26 mouse cellular contexts compared by ENCODE assay signal in genomic region chr7:135612276-135612675, GRCm38 (mm10).
A peak's percentile ranks its signal among the peaks of the same experiment; 100 is the strongest.
DNase-seq lines count a peak whose midpoint lies in the region; ATAC-seq and TF ChIP-seq lines count a peak whose summit lies in the region.
"Had no signal": no experiment of that assay in that cellular context is flagged by ENCODE, and none has a peak within 500 bp of the region (broad histone marks: within the 10 kb centered on the region; RNA-seq: fewer than 3 reads in every experiment).

No protein-coding gene starts in this region.

- 39% methylated on average over 16 of the region's 16 CpGs for WGBS in forebrain, embryonic 11.5 days
- 51% methylated on average over 16 of the region's 16 CpGs for WGBS in forebrain, embryonic 12.5 days
- WGBS in embryonic facial prominence, embryonic 11.5 days = 27% methylated on average over 16 of the region's 16 CpGs
- WGBS in lung, adult 2 months = 86% methylated on average over 16 of the region's 16 CpGs

- no peak overlapping the region for H3K27ac ChIP-seq in forebrain, embryonic 11.5 days (ENCODE audit: low read depth, low read length)
- H3K27ac ChIP-seq in forebrain, embryonic 12.5 days = no peak overlapping the region
- peak overlapping the region; percentile 25 for H3K27ac ChIP-seq in layer of hippocampus, adult 2 months
- H3K27ac ChIP-seq in embryonic facial prominence, embryonic 11.5 days (replicated peaks; ENCODE audit: low read depth, low read length) = no peak overlapping the region
- H3K27ac ChIP-seq: heart, embryonic 10.5 days; hindbrain, embryonic 15.5 days; left cerebral cortex, adult 2 months; limb, embryonic 15.5 days; liver, embryonic 14.5 days; lung, embryonic 15.5 days had no signal

- no peak for TF ChIP-seq CTCF in layer of hippocampus, adult 2 months (conservative IDR thresholded peaks at IDR 0.05)
- TF ChIP-seq CTCF in lung, adult 2 months (IDR thresholded peaks at IDR 0.05; ENCODE audit: insufficient read depth, low read length) = no peak

- no peaks in the 10 kb centered on the region for H3K27me3 ChIP-seq in forebrain, embryonic 11.5 days (ENCODE audit: control insufficient read depth, insufficient read depth, low read length)
- no peaks in the 10 kb centered on the region; the same call in 1 of the 2 replicates for H3K27me3 ChIP-seq in forebrain, embryonic 12.5 days
- no peaks in the 10 kb centered on the region for H3K27me3 ChIP-seq in embryonic facial prominence, embryonic 11.5 days (ENCODE audit: control insufficient read depth, insufficient read depth, low read length)
- H3K27me3 ChIP-seq: hindbrain, embryonic 15.5 days; limb, embryonic 15.5 days; lung, embryonic 15.5 days had no signal

- no peak for TF ChIP-seq POLR2A in lung, adult 2 months (IDR thresholded peaks at IDR 0.05; ENCODE audit: borderline replicate concordance, extremely low read depth, low read depth, low read length)

- DNase-seq in forebrain, embryonic 11.5 days (ENCODE audit: low spot score) = no peak
- DNase-seq in layer of hippocampus, adult 2 months (ENCODE audit: low spot score in 2 of 2) = no peak
- no peak for DNase-seq in layer of hippocampus, postnatal 14 days (ENCODE audit: low spot score in 2 of 2)
- peak; percentile 26 for DNase-seq in embryonic facial prominence, embryonic 11.5 days (ENCODE audit: low spot score)
- DNase-seq in retina, postnatal 1 day = peak; percentile 75
- no peak for DNase-seq in lung, adult 2 months
- DNase-seq: cerebellum, adult 11-12 months; cerebellum, postnatal 10 days; kidney, adult 9 months; kidney, postnatal 4 days; layer of hippocampus, adult 9-11 months; left cerebral cortex, postnatal 4 days; lung, postnatal 36 days; thymus, adult 2 months; thymus, postnatal 4 days had no signal

- peaks cover 6% of the 10 kb centered on the region; the same call in 1 of the 2 replicates for H3K4me1 ChIP-seq in forebrain, embryonic 11.5 days (replicated peaks; ENCODE audit: control insufficient read depth, insufficient read depth, low read length)
- peaks cover 17% of the 10 kb centered on the region for H3K4me1 ChIP-seq in forebrain, embryonic 12.5 days
- H3K4me1 ChIP-seq in embryonic facial prominence, embryonic 11.5 days (ENCODE audit: control insufficient read depth, insufficient read depth, low read length) = no peaks in the 10 kb centered on the region; the same call in 1 of the 2 replicates
- peaks cover 15% of the 10 kb centered on the region; the same call in 1 of the 2 replicates for H3K4me1 ChIP-seq in lung, adult 2 months (ENCODE audit: control insufficient read depth, insufficient read depth, low read length)

- H3K9ac ChIP-seq in forebrain, embryonic 11.5 days (ENCODE audit: low read length) = no peak overlapping the region
- H3K9ac ChIP-seq in forebrain, embryonic 12.5 days = no peak overlapping the region
- H3K9ac ChIP-seq in embryonic facial prominence, embryonic 11.5 days (replicated peaks; ENCODE audit: low read length) = no peak overlapping the region
- H3K9ac ChIP-seq: hindbrain, embryonic 15.5 days; limb, embryonic 15.5 days; liver, embryonic 14.5 days; lung, embryonic 15.5 days had no signal

- no peaks in the 10 kb centered on the region for H3K36me3 ChIP-seq in forebrain, embryonic 11.5 days (ENCODE audit: control insufficient read depth, insufficient read depth, low read length)
- H3K36me3 ChIP-seq in forebrain, embryonic 12.5 days (replicated peaks) = no peaks in the 10 kb centered on the region
- no peaks in the 10 kb centered on the region for H3K36me3 ChIP-seq in embryonic facial prominence, embryonic 11.5 days (replicated peaks; ENCODE audit: control insufficient read depth, insufficient read depth, low read depth, low read length)
- H3K36me3 ChIP-seq: hindbrain, embryonic 15.5 days; limb, embryonic 15.5 days; lung, embryonic 15.5 days had no signal

- ATAC-seq in forebrain, embryonic 11.5 days (replicated peaks; ENCODE audit: low FRiP score) = 0 out of 2 replicates have a peak, but pooled peaks have one; percentile 15
- no peak for ATAC-seq in forebrain, embryonic 12.5 days (ENCODE audit: low FRiP score)
- ATAC-seq in embryonic facial prominence, embryonic 11.5 days (replicated peaks; ENCODE audit: insufficient number of reproducible peaks, low FRiP score, low TSS enrichment, low read depth) = 0 out of 2 replicates have a peak, but pooled peaks have one; percentile 48
- ATAC-seq in frontal cortex, adult (ENCODE audit: low TSS enrichment) = no peak
- ATAC-seq: CD4-positive, CD25-positive, alpha-beta regulatory T cell, adult 4 months; forebrain, embryonic 14.5 days; intestine, embryonic 16.5 days had no signal

- H3K4me3 ChIP-seq in forebrain, embryonic 11.5 days (ENCODE audit: low read depth, low read length) = no peak overlapping the region
- H3K4me3 ChIP-seq in forebrain, embryonic 12.5 days (replicated peaks) = no peak overlapping the region
- H3K4me3 ChIP-seq in layer of hippocampus, adult 2 months = no peak overlapping the region
- H3K4me3 ChIP-seq in embryonic facial prominence, embryonic 11.5 days (ENCODE audit: low read depth, low read length) = no peak overlapping the region
- H3K4me3 ChIP-seq in lung, adult 2 months (replicated peaks; ENCODE audit: extremely low read depth, low read depth, low read length) = no peak overlapping the region
- H3K4me3 ChIP-seq: heart, embryonic 10.5 days; hindbrain, embryonic 15.5 days; left cerebral cortex, adult 2 months; limb, embryonic 15.5 days; lung, embryonic 15.5 days had no signal

- H3K4me2 ChIP-seq in forebrain, embryonic 11.5 days (ENCODE audit: low read depth, low read length, severe bottlenecking) = no peak overlapping the region
- H3K4me2 ChIP-seq in forebrain, embryonic 12.5 days = no peak overlapping the region
- H3K4me2 ChIP-seq in embryonic facial prominence, embryonic 11.5 days (ENCODE audit: low read depth, low read length) = no peak overlapping the region
- H3K4me2 ChIP-seq: hindbrain, embryonic 15.5 days; limb, embryonic 15.5 days; lung, embryonic 15.5 days had no signal

- no peaks in the 10 kb centered on the region; the same call in 1 of the 2 replicates for H3K9me3 ChIP-seq in forebrain, embryonic 11.5 days (ENCODE audit: control insufficient read depth, low read length)
- no peaks in the 10 kb centered on the region for H3K9me3 ChIP-seq in forebrain, embryonic 12.5 days
- no peaks in the 10 kb centered on the region for H3K9me3 ChIP-seq in embryonic facial prominence, embryonic 11.5 days (replicated peaks; ENCODE audit: control insufficient read depth, low read length)
- H3K9me3 ChIP-seq: heart, embryonic 10.5 days; hindbrain, embryonic 15.5 days; limb, embryonic 15.5 days; lung, embryonic 15.5 days had no signal

Comparison
In these comparisons a context has a peak if more than half of its experiments do, and no peak if none do; other contexts are left out.
1. ATAC-seq: peak in forebrain, embryonic 11.5 days (single experiment) and embryonic facial prominence, embryonic 11.5 days (single experiment); none in forebrain, embryonic 12.5 days (single experiment) and frontal cortex, adult (single experiment).
2. DNase-seq: peak in embryonic facial prominence, embryonic 11.5 days (single experiment) and retina, postnatal 1 day (single experiment); none in forebrain, embryonic 11.5 days (single experiment), layer of hippocampus, adult 2 months (0 of 2), layer of hippocampus, postnatal 14 days (0 of 2) and lung, adult 2 months (single experiment).